Mouse (Mus musculus): Measurements from ENCODE around the gene Rpl23a.
"Not testable (repeated sequence)": the region's sequence is repeated elsewhere in the genome, so short reads cannot be mapped to it uniquely, and the experiment has no call there.

The Rpl23a gene

DNA sequence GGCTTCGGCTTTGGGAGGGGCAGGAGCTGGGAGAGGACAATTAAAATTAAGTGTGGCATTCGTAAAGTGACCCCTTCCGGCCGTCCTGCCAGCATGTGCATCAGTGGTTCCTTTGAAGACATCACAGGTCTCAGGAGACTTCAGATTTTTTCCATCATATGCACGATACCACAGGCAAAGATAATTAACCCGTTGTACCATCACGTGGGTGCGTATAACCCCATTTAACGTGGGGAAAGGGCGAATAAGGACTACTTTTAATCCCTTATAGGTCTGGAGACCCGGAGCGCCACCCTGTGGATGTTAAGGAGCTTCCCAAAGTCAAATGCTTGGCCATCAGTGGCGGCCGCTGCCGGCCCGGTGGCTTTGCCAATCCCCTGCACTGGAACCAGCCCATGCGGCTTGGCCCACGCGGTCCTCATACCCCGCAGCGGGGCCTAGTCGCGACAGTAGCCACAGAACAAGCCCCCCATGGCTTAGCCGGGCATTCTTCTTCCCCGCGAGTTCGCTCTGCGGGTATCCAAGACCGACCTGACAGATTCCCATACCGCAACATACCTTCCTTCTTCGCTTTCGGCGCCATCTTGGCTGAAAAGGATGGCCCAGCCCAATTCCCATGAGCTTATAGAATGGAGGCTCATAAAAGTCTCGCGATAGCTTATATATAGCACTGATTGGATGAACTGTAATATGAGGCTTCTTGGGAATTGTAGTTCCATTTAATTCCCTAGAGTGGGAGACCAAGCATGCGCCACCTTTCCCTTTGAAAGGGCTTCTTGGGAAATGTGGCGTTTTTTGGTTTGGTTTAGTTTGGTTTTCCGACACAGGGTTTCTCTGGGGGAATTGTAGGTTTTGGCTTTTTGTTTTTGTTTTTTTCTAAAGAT is at the start of gene Rpl23a:
Rpl23a (minus strand) TSS at position 624 of the 884 bp plus-strand sequence.
- DNase-seq = peak; percentile 87

DNA sequence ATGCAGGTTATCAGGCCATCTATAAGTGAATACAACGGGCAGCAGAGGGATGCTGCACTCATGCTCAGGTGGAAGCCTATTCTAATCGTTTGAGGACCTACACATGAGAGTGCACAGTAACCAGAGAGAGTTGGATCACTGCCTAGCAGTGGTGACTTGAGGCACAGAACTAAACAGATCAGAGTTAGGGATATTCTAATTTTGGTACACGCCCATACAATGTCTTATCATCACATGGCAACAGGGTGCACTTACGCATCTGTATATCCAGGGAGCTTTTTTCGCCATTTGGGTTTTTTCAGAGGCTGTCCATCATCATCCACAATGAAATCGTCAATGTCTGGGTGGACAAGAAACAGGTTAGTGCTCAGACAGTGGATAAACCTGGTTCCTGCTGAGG is 48.1 kb upstream of the Rpl23a start:
- no peak for DNase-seq

GRCm38 (mm10) chr11:78223586-78223985 is 40.2 kb upstream of the Rpl23a start:
- no peak for DNase-seq

GRCm38 (mm10) chr11:78215709-78216317 is 32.4 kb upstream of the Rpl23a start:
- DNase-seq = no peak

DNA sequence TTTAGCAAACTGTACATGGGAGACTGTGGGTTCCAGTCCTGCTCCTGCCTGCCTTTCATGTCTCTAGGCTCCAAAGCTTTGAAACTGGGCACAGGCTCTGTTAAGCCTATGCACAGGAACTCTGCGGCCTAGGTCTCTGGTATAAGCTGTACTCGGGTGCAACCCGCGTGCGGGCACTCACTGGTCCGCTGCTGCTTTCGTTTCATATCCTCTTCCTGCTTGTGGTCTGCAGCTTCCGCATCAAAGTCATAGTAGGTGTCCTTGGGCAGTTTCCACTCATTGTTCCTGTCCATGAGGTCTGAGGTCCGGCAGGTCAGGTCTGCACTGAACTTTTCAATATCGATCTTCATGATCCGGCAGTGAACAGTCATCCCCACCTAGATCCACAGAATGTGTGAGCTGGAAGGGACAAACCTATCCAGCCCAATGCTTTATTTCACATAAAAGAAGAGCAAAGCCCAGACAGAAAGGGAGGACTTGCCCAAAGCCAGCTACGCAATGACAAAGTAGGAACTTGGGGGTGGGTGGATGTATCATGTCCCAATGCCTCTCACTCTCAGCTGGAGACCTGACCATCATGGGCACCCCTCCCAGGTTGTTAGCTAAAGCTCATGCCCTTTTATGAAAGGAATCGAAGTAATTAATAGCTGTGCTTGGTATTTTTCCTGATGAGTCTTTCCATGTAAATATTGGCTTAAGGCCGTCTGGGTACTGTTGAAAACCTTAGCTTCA is 29.9 kb upstream of the Rpl23a start:
- DNase-seq = no peak

GRCm38 (mm10) chr11:78211513-78211912 is 28.1 kb upstream of the Rpl23a start:
- DNase-seq = no peak

GRCm38 (mm10) chr11:78210615-78211014 is 27.2 kb upstream of the Rpl23a start:
- no peak for DNase-seq

DNA sequence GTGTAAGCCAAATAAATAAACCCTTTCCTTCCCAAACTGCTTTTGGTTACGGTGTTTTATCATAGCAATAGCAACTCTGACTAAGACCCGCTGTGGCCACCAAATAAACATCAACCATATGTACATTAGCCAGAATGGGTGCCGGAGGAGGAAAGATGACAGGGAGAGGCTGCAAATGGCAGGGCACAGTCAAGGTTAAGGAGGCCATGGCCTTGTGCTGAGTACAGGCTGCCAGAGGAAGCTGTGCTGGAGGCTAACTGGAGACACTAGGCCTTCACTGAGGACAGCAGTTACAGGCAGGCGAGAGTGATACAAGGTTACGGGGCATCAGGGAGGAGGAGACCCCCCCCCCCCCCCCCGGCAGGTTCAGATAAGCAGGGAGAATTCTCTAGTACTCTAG is 26.5 kb upstream of the Rpl23a start:
- DNase-seq = no peak

DNA sequence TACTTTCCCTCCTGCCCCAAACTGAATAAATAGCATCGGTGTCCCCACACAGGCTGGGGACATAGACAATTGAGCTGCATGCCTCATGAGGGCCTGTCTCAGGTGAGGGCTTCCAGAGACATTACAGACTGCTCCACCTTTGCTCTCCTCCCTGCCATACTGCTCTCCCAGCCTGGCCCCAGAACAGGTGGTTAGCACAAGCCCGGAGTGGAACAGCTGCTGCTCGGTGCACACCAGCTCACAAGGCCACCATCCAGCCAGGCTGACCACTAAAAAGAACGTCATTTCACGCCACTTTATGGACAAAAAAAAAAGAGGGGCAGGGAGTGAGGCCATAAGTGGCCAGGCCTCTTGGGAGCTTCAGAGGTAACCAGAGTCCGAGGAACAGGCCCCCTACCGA is 23.8 kb upstream of the Rpl23a start:
- no peak for DNase-seq

DNA sequence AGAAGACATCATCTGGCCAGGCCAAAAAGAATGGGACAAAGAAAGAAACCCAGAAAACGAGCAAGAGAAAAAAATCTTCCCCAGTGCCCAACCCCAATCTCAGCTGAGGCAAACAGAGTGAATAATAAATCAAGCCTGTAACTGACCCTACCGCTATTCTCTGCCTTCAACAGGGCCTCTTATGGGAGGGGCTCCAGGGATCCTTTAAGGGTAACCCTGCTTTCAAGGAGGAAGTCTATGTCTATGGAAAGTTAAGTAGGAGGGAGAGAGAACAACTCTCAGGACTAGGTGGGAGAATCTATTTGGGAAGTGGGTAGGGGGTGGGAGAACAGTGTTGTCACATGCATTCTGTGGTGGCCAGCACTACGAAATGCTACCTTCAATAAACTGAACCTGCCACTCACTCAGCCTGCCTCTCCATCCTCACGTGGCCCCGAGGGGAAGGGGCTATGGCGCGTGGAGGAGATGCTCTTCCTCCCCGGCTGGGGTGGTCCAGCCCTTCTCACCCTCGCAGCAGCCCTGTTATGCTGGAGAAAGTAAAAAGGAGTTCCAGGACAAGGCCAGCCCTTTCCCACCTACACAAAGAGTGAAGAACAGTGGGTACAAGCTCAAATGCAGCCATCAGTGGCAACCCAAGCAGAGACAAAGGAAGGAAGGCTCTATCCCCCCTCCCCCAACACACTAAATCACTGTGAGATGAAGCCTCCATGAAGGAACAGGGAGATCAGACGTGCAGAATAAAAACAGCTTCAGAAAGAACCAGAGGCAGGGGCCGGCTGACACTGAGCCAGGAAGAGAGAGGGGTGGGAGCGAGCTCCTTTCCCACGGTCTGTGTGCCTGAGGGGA is 22.2 kb upstream of the Rpl23a start:
- DNase-seq = no peak

DNA sequence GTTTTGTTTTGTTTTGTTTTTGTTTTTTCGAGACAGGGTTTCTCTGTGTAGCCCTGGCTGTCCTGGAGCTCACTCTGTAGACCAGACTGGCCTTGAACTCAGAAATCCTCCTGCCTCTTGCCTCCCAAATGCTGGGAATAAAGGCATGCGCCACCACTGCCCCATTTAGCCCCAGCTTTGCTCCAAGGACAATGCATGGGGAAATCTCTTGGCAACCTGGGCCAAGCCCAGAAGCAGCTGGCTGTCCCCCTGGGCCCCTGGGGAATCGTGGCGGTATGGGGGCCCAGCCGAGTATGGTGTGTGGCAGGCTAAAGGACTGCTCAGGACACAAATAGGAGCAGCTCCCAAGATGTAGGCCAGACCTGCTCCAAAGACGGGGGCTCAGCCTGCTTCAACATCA is 20.9 kb upstream of the Rpl23a start:
- no peak for DNase-seq

DNA sequence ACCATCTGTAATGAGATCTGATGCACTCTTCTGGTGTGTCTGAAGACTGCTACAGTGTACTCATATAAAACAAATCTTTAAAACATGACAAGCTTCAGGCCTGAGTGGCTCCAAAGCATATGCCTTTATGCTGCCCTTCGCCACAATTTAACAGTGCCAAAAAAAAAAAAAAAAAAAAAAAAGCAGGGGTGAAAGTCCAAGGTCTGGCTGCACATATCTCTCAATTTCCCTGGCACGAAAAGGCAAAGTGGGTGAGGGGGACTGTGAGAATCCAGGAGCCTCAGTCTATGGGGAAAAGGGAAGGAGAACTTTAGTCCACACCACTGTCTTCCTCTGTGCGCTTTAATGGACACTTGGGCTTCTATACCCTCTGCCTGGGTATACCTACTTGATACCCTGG is 19.0 kb upstream of the Rpl23a start:
- DNase-seq = no peak

- no peak for DNase-seq
Observed at GRCm38 (mm10) chr11:78195101-78195863, 11.9 kb upstream of the Rpl23a start.

GRCm38 (mm10) chr11:78194411-78195100 is 11.2 kb upstream of the Rpl23a start:
- DNase-seq = no peak

GRCm38 (mm10) chr11:78193113-78193512 is 9.7 kb upstream of the Rpl23a start, which contains the start of gene Proca1:
TSS of gene Proca1 (plus strand) at chr11:78193392.
- no peak for DNase-seq

DNA sequence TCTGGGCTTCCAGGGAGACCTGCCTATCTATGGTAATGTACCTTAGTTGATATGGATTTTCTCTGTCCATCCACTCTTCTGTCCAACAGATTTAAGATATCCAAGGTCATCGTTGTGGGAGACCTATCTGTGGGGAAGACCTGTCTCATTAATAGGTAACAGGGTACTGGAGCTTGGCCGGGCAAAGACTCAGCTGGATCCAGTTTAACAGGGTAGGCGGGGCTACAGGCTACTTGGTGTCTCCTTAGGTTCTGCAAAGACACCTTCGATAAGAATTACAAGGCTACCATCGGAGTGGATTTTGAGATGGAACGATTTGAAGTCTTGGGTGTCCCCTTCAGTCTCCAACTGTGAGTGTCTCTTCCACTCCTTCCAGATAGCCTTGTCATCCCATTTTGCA is 6.7 kb upstream of the Rpl23a start:
- DNase-seq = no peak

DNA sequence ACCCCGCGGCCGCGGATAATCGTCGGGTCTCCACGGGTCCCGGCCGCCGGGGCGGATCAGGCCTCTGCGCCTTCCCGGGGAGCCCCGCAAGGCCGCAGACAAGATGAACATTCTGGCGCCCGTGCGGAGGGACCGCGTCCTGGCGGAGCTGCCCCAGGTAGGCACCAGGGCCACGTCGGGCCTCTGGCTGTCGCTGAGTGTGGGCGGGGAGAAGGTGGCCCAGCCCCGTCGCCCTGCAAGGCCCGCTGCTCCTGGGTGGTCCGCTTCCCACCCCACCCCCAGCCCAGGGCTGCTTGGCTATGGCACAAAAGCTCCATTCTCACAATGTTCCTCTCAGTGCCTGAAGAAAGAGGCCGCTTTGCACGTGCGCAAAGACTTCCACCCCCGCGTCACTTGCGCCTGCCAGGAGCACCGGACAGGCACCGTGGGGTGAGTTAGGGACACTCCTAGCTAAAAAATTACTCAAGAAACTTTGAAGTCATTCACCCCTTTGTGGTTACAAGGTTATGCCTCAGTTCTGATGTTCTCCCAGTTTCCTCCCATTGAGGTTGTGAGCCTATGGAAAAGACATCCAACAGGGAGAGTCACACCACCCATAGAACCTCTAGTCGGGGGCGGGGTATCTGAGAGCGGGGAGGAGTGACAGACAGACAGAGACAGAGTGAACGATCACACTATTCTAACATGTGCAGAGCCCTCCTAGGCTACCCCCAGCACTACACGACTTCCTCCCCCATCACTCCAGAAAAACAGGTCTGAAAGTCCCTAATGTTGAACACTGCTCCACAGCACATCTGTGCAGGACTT is 6.1 kb upstream of the Rpl23a start:
- peak; percentile 70 for DNase-seq

GRCm38 (mm10) chr11:78188331-78189233 is 5.2 kb upstream of the Rpl23a start, which contains the start of gene Rab34:
TSS of gene Rab34 (plus strand) at chr11:78188430.
- peak; percentile 74 for DNase-seq

DNA sequence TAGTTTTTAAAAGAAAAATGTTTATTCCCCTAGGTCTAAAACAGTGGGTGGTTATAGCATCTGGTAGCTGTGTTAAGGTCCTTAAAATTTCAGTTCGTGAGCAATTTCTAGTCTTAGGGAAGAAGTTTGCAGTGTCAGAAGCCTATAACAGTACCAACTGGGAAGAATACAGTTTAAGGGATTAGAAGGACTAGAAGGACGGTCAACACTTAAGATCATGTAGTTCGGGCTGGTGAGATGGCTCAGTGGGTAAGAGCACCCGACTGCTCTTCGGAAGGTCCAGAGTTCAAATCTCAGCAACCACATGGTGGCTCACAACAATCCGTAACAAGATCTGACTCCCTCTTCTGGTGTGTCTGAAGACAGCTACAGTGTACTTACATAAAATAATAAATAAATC is 1.3 kb upstream of the Rpl23a start:
- DNase-seq = not testable (repeated sequence)
